Mouse (Mus musculus): ENCODE measurements around the gene Apol11b. TPM values are rescaled to one million over a fixed set of nuclear protein-coding genes. Genes with fewer than 3 reads are reported as not detected.

Gene Apol11b
- polyA plus RNA-seq, 1 experiment = 0.05 TPM

- Histone ChIP-seq H3K27ac (ENCODE audit: control insufficient read depth, insufficient read depth, low read depth, low read length) (no peak overlapping the region), H3K4me1 (ENCODE audit: control insufficient read depth, insufficient read depth, low read length) (no peaks in the 10 kb centered on the region)
- TF ChIP-seq POLR2A (IDR thresholded peaks at IDR 0.05; ENCODE audit: control insufficient read depth, low read depth, low read length) = no peak
- TF ChIP-seq CTCF (IDR thresholded peaks at IDR 0.05; ENCODE audit: control insufficient read depth, insufficient read depth, insufficient replicate concordance, low read depth, low read length) = no peak
Measured at GRCm38 (mm10) chr15:77587026-77587425, 56.1 kb downstream of the Apol11b start.

More at GRCm38 (mm10) chr15:77587026-77587425, 56.1 kb downstream of the Apol11b start:
- no peaks in the 10 kb centered on the region for H3K36me3 ChIP-seq (ENCODE audit: control insufficient read depth, insufficient read depth, low read length)
- H3K4me3 ChIP-seq (ENCODE audit: control insufficient read depth, low read depth, low read length) = no peak overlapping the region
- no peaks in the 10 kb centered on the region for H3K27me3 ChIP-seq (ENCODE audit: control insufficient read depth, insufficient read depth, low read length)

Other genes with a start within 250 kb of the Apol11b start
- 0.10 TPM in 1 of 2 replicates, not detected in the other for gene Apol7a, start 244.2 kb downstream of the Apol11b start, polyA plus RNA-seq (2012; rRNA removed)
- gene Apol9a, start 232.2 kb downstream of the Apol11b start, polyA plus RNA-seq (2012; rRNA removed) = 0.07 and 0.14 TPM in 2 replicates
- 11.1 and 12.4 TPM in 2 replicates for gene Apol7b, start 195.8 kb downstream of the Apol11b start, polyA plus RNA-seq (2012; rRNA removed)
- 0.28 and 0.38 TPM in 2 replicates for gene Apol10a, start 166.2 kb downstream of the Apol11b start, polyA plus RNA-seq (2012; rRNA removed)
- 0.15 and 0.22 TPM in 2 replicates for gene Apol11a, start 135.0 kb downstream of the Apol11b start, polyA plus RNA-seq (2012; rRNA removed)
- gene Apol7c, start 110.0 kb downstream of the Apol11b start, polyA plus RNA-seq (2012; rRNA removed) = 2.2 and 2.5 TPM in 2 replicates
- gene 1700025B11Rik, start 81.4 kb downstream of the Apol11b start, polyA plus RNA-seq (2012; rRNA removed) = 107 and 146 TPM in 2 replicates
- gene Apol10b, start 47.2 kb downstream of the Apol11b start, polyA plus RNA-seq (2012; rRNA removed) = 0.05 and 0.10 TPM in 2 replicates
- gene Gm36245, start 44.0 kb downstream of the Apol11b start, polyA plus RNA-seq (2012; rRNA removed) = 0.41 and 1.7 TPM in 2 replicates
- not detected in 2 replicates for gene Apol7e, start 55.6 kb upstream of the Apol11b start, polyA plus RNA-seq (2012; rRNA removed)
- gene Apol9b, start 85.8 kb upstream of the Apol11b start, polyA plus RNA-seq (2012; rRNA removed) = not detected in 2 replicates
- gene Apol8, start 113.7 kb upstream of the Apol11b start, polyA plus RNA-seq (2012; rRNA removed) = 0.17 TPM in 2 replicates
- gene Myh9, start 198.9 kb upstream of the Apol11b start, polyA plus RNA-seq (2012; rRNA removed) = 4.5 and 4.6 TPM in 2 replicates

All from testis, adult 2 months (tissue).